Mouse (Mus musculus) intestine, embryonic 15.5 days (tissue): ENCODE data around the gene Guca1b. TPM values are rescaled to one million over a fixed set of nuclear protein-coding genes. Genes with fewer than 3 reads are reported as not detected.
A peak's percentile ranks its signal among the peaks of the same experiment; 100 is the strongest.

Source experiments
- ATAC-seq: fragments of 200-750 bp; cut with Nextera tagmentation; 2 replicates; pipeline ENCODE4 v1.8.0; 2017; ENCODE audit warnings: moderate TSS enrichment, moderate library complexity
- H3K27ac ChIP-seq: fragments of 300-500 bp; sonication (generic); 2 replicates; pipeline ENCODE4 v1.5.1; 2015; ENCODE audit warnings: mild to moderate bottlenecking, inconsistent platforms
- H3K27me3 ChIP-seq: fragments of 300-500 bp; sonication (generic); replicated peaks from 2 replicates; pipeline ENCODE4 v1.6.1; 2015; ENCODE audit warnings: inconsistent platforms
- H3K36me3 ChIP-seq: fragments of 300-500 bp; sonication (generic); 2 replicates; pipeline ENCODE4 v1.6.1; 2015; ENCODE audit warnings: inconsistent platforms
- H3K4me1 ChIP-seq: fragments of 300-500 bp; sonication (generic); replicated peaks from 2 replicates; pipeline ENCODE4 v1.6.1; 2015; ENCODE audit warnings: inconsistent platforms
- H3K4me2 ChIP-seq: fragments of 300-500 bp; sonication (generic); replicated peaks from 2 replicates; pipeline ENCODE4 v1.6.1; 2015; ENCODE audit warnings: mild to moderate bottlenecking, inconsistent platforms
- H3K4me3 ChIP-seq: fragments of 300-500 bp; sonication (generic); replicated peaks from 2 replicates; pipeline ENCODE4 v1.5.1; 2015; ENCODE audit warnings: inconsistent platforms
- H3K9ac ChIP-seq: fragments of 300-500 bp; sonication (generic); 2 replicates; pipeline ENCODE4 v1.6.1; 2015; ENCODE audit warnings: inconsistent platforms
- H3K9me3 ChIP-seq: fragments of 300-500 bp; sonication (generic); 2 replicates; pipeline ENCODE4 v1.6.1; 2016; ENCODE audit warnings: inconsistent platforms
- WGBS: fragments of 180-500 bp; shearing (Covaris S2); methylation state at CpG from one replicate; pipeline ENCODE4 v1.1.7; 2015; 5-methylcytosine and 5-hydroxymethylcytosine counted together
- polyA plus RNA-seq: library from polyadenylated mRNA; unstranded; fragments of >200 nt; fragmentation: Nextera tagmentation; extraction: Ambion mirVana; gene quantifications from 2 replicates; pipeline ENCODE4 v1.2.1, GENCODE M21; 2015

Gene Guca1b
- polyA plus RNA-seq, result 0.52 and 0.78 TPM in 2 replicates

DNA sequence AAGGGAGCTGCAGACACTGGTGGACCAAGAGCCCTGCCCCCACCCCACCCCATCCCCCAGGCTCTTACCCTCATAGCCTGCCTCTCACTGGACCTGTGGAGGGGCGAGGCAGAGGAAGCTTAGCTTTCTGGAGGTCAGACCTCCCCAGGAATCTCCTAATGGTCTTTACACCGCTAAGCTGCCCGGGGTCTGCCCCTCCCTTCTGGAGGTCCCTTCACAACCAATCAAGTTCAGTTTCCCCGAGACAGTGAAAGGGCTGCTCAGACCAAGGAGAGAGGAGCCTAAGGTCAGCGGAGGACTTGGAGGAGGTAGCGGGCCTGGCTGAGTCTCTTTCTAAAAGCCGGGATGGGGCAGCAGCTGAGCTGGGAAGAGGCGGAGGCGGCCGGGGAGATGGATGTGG, at the start of gene Guca1b:
Gene Guca1b, plus strand, starts transcription at position 249 of the 400 bp plus-strand sequence.
- Histone ChIP-seq H3K4me1 (no peaks in the 10 kb centered on the region), H3K9ac (no peak within 1 kb of the TSS), H3K36me3 (0 out of 2 replicates have a peak, but pooled peaks cover 2% of the 10 kb centered on the region), H3K4me3 (no peak within 1 kb of the TSS), H3K4me2 (no peak within 1 kb of the TSS), H3K27me3 (no peaks in the 10 kb centered on the region), H3K27ac (no peak within 1 kb of the TSS), H3K9me3 (no peaks in the 10 kb centered on the region)
- no peak for ATAC-seq
- WGBS, result 30% methylated on average over 10 of the region's 10 CpGs

DNA sequence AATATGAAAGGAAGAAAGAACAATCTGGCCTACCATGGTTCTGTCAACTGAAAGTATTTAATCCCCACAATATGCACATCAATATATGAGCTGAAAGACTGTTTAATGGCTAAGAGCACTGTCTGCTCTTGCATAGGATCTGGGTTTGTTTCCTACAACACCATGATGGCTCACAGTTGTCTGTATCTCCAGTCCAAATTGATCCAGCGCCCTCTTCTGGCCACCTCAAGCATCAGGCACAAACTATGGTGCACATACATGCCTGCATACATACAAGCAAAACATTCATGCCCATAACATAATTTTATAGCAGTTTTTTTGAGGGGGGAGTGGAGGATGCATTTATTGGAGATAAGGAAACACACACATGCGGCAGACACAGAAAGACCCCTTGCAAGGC, 42.1 kb upstream of the Guca1b start:
- Histone ChIP-seq H3K4me3 (no peak overlapping the region), H3K9ac (no peak overlapping the region), H3K9me3 (peaks cover 3% of the 10 kb centered on the region; the same call in 1 of the 2 replicates), H3K27ac (no peak overlapping the region), H3K4me2 (no peak overlapping the region), H3K4me1 (no peaks in the 10 kb centered on the region), H3K27me3 (no peaks in the 10 kb centered on the region), H3K36me3 (peaks cover 42% of the 10 kb centered on the region)
- ATAC-seq, result no peak
- 86% methylated on average over 2 of the region's 2 CpGs for WGBS

DNA sequence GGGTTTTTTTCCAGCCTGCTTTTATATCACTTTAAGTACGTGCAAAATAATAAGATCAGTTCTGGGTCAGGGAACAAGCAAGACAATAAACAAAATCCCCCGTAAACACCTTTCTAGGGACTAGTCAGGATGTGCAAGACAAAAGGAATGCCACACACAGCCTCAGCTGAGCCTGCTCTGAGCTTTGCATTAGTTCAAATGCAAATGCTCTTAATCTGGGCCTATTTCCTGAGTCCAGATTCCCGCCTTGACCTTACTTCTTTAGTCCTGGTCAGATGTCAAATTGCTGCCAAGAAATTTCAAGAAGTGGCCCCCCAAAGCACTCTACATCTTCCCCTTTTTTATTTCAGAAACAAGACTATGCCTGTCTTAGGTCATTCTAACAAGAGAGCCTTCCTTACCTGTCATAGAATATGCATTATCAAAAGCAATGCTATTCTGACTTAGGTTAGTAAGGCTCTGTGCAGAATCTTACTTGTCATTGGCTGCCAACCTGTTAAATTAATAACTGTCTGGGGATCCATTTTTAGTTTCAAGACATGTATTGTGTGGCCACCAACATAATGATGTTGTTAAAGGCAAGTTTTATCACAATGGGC, 35.4 kb upstream of the Guca1b start:
- Histone ChIP-seq H3K36me3 (peaks cover 57% of the 10 kb centered on the region), H3K4me3 (no peak overlapping the region), H3K27ac (no peak overlapping the region), H3K9me3 (peaks cover 3% of the 10 kb centered on the region; the same call in 1 of the 2 replicates), H3K9ac (no peak overlapping the region), H3K4me1 (no peaks in the 10 kb centered on the region), H3K4me2 (no peak overlapping the region), H3K27me3 (no peaks in the 10 kb centered on the region)
- 92% methylated on average over 3 of the region's 3 CpGs for WGBS
- ATAC-seq, result no peak

DNA sequence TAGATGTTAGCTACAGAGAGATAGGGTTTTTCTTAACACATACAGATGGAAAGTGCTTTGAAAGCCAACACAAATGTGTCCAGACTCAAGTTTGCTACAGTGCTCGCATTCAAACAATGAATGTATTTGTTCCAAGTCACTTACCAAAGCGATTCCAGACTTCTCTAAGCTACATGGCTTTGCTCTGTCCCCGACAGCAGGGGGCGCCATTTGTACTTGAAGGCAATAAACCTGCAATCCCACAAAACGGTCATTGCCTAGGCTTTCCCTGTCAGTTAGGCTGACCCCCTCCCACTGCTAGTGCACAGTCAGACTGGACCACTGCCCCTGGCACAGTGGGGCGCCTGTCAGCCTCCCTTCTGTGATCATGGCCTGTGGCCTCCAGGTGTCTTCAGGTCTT, 25.2 kb upstream of the Guca1b start:
- no peak overlapping the region for H3K27ac ChIP-seq
- 51% methylated on average over 6 of the region's 6 CpGs for WGBS
- no peak overlapping the region for H3K9ac ChIP-seq
- H3K27me3 ChIP-seq, result no peaks in the 10 kb centered on the region
- no peaks in the 10 kb centered on the region for H3K9me3 ChIP-seq
- no peak overlapping the region for H3K4me2 ChIP-seq
- no peak for ATAC-seq
- no peaks in the 10 kb centered on the region for H3K4me1 ChIP-seq
- peaks cover 20% of the 10 kb centered on the region for H3K36me3 ChIP-seq
- no peak overlapping the region for H3K4me3 ChIP-seq

DNA sequence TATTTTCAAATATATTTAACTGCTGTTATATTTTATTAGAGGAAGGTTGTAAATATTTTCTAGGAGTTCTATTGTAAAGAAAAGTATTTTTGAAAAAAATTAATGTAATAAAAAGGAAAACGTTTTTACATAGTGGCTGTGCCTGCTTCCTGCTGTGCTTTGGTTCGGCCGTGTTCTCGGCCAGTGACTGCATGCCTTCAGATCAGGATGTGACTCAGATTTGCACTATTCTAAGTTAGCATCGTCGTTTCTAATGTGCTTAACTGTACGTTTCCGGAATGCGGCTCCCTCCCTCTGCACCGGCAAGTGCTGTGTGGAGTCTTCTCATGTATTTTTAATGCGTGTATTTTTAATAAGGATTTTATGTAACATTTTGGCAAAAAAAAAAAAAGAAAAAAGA, 23.9 kb upstream of the Guca1b start:
- Histone ChIP-seq H3K27me3 (no peaks in the 10 kb centered on the region), H3K9ac (no peak overlapping the region), H3K9me3 (no peaks in the 10 kb centered on the region), H3K36me3 (peaks cover 15% of the 10 kb centered on the region; the same call in 1 of the 2 replicates), H3K4me3 (no peak overlapping the region), H3K27ac (no peak overlapping the region), H3K4me1 (no peaks in the 10 kb centered on the region), H3K4me2 (no peak overlapping the region)
- no peak for ATAC-seq
- WGBS, result 82% methylated on average over 11 of the region's 11 CpGs

DNA sequence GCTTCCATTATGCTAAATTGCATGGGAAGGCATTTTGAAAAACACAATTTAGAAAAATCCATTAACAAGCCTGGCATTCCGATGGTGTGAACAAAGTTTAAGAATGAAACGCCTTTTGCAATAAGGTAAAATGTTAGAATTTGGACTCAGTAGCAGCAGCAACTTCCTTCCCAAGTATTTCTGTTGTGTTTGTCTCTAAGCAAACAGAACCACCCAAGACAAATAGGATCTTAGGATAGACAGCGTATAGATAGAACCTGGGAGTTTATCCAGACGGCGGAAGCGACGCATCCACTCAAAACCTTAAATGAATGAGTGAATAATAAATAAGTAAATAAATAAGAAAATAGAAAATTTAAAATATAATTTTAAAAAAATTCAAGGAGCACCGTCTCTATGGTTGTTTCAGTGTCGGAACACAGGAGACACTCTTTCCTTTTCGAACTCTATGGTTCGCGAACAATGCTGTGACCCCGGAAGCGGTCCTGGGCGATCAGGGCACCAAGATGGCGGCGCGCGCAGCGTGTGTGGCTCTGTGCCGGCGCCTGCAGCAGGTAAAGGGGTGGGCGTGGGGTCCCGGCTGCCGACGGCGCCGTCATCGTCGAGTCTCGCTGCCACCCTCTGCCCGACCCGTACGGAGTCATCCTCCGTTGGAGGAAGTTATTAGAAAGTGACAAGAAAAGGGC, 16.6 kb upstream of the Guca1b start, which contains the start of gene Mrps10:
Gene Mrps10, plus strand, starts transcription at position 487 of the 686 bp plus-strand sequence.
- 3% methylated on average over 35 of the region's 35 CpGs for WGBS
- peak; percentile 94 for ATAC-seq
- H3K4me1 ChIP-seq, result peaks cover 10% of the 10 kb centered on the region; the same call in 1 of the 2 replicates

DNA sequence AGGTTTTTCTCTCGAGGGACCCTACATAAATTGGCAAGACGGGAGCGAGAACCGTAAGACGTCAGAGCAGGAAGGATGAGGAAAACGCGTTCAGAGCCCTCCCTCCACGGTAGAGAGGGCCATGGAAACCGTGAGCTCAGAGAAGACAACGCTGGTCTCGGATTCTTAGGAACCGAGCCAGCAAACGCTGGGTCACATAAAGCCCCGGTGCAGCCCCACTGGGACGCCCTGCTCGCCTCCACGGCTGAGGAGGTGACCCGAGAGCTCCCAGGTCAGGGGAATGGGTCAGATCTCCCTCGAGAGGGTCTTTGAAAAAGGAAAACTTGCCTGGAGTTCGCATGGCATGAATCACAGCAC, 16.1 kb upstream of the Guca1b start:
- Histone ChIP-seq H3K4me1 (peaks cover 10% of the 10 kb centered on the region; the same call in 1 of the 2 replicates), H3K4me2 (peak overlapping the region; percentile 72), H3K27me3 (no peaks in the 10 kb centered on the region), H3K36me3 (peaks cover 9% of the 10 kb centered on the region), H3K4me3 (peak overlapping the region; percentile 62), H3K9me3 (no peaks in the 10 kb centered on the region), H3K27ac (no peak overlapping the region), H3K9ac (peak overlapping the region; percentile 53)
- peak; percentile 49 for ATAC-seq
- WGBS, result 2% methylated on average over 20 of the region's 20 CpGs

More for the DNA sequence above, 16.6 kb upstream of the Guca1b start, which contains the start of gene Mrps10:
- H3K4me2 ChIP-seq, result peak within 1 kb of the TSS; percentile 72
- H3K4me3 ChIP-seq, result peak within 1 kb of the TSS; percentile 62
- H3K36me3 ChIP-seq, result peaks cover 8% of the 10 kb centered on the region
- no peaks in the 10 kb centered on the region for H3K27me3 ChIP-seq
- no peak within 1 kb of the TSS for H3K27ac ChIP-seq
- no peaks in the 10 kb centered on the region for H3K9me3 ChIP-seq
- peak within 1 kb of the TSS; percentile 53 for H3K9ac ChIP-seq

DNA sequence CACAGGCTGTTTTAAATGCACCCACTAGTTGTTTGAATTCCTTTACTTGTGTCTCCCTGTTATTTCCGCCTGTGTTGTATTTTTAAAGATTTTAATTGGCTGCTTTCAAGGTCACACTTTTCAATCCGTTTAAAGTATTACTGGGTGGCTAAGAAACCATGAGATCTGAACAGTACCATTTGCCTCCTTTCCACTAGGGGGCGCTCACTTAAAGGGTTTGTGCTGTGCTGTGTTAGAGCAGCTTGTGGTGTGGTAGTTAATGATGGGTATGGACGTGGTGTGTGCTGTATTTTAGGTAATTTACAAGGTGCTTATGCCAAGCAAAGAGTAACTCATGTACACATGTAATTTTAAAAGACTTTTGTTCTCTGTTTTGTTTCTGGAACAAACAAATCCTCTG, 13.7 kb upstream of the Guca1b start:
- Histone ChIP-seq H3K4me2 (no peak overlapping the region), H3K27me3 (no peaks in the 10 kb centered on the region), H3K27ac (no peak overlapping the region), H3K4me3 (no peak overlapping the region), H3K9ac (no peak overlapping the region), H3K4me1 (peaks cover 10% of the 10 kb centered on the region; the same call in 1 of the 2 replicates), H3K9me3 (no peaks in the 10 kb centered on the region), H3K36me3 (peaks cover 23% of the 10 kb centered on the region)
- WGBS, result 14% methylated on average over 4 of the region's 4 CpGs
- peak; percentile 73; the same call in 1 of the 2 replicates for ATAC-seq

DNA sequence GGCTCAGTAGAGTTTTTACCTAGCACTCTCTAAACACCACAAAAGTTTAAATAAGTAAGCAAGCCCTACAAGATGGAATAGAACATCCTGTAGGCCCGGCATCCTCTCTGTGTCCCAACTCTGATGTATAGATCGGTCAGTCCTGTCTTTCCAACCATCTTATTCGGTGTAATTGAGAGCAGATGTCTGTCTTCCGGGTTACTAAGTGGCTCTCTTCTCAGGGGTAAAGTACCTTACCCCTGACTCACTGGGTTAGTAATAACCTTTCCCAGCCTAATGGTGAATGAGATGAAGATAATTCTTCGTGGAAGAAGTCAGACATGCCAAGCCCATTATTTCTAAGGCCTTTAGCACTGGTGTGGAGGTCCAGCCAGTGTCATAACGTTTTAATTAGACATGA, 11.2 kb upstream of the Guca1b start:
- H3K27me3 ChIP-seq, result no peaks in the 10 kb centered on the region
- H3K36me3 ChIP-seq, result peaks cover 32% of the 10 kb centered on the region
- 85% methylated on average over 6 of the region's 6 CpGs for WGBS

DNA sequence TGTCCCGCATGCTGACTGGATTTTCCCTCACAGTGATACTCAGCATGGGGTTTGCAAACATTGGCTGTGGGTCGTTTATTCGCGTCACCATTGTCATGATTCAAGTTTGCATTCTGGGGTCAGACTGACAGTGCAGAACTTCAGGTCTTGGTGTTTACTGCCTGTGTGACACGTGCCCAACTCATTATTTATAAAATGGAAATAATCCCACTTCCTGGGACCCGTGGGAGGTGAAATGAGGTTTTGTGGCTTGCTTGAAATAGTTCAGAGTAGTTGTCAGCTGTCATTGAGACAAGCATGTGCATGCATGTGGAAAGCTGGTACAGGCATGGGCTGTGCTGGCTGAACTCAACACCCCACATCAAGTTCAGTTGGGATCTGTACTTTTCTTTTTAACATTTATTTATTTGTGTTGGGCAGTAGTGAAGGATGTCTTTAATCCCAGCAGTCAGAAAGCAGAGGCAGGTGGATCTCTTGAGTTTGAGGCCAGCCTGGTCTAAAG, 8.4 kb upstream of the Guca1b start:
- no peaks in the 10 kb centered on the region for H3K9me3 ChIP-seq
- H3K4me1 ChIP-seq, result no peaks in the 10 kb centered on the region
- H3K9ac ChIP-seq, result no peak overlapping the region
- no peak for ATAC-seq
- H3K27ac ChIP-seq, result no peak overlapping the region
- no peak overlapping the region for H3K4me2 ChIP-seq
- 85% methylated on average over 6 of the region's 6 CpGs for WGBS
- H3K27me3 ChIP-seq, result no peaks in the 10 kb centered on the region
- H3K4me3 ChIP-seq, result no peak overlapping the region
- H3K36me3 ChIP-seq, result peaks cover 43% of the 10 kb centered on the region

More for the DNA sequence above, 11.2 kb upstream of the Guca1b start:
- no peak for ATAC-seq
- H3K4me3 ChIP-seq, result no peak overlapping the region
- no peak overlapping the region for H3K27ac ChIP-seq
- H3K4me2 ChIP-seq, result no peak overlapping the region
- no peaks in the 10 kb centered on the region for H3K9me3 ChIP-seq
- H3K4me1 ChIP-seq, result peaks cover 10% of the 10 kb centered on the region; the same call in 1 of the 2 replicates
- no peak overlapping the region for H3K9ac ChIP-seq

DNA sequence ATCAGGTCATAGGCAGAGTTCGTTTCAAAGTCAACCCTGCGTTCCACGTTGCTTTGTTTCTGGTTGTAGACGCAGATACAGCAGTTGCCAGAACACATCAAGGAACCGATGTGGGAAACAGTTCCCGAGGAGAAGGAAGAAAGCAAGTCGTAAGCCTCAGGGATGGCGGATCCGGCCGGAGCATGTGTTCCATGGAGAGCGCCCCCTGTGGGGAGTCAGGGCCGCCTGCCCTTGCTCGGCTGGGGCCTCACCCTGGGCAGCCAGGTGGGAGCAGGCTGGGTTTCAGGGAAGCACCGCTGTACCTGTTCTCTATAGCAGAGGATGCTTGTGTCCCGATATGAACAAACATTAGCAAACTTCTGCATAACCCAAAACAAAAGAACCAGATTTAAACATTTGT, 7.1 kb upstream of the Guca1b start:
- H3K4me1 ChIP-seq, result no peaks in the 10 kb centered on the region
- no peak for ATAC-seq
- no peak overlapping the region for H3K9ac ChIP-seq
- no peak overlapping the region for H3K4me3 ChIP-seq
- no peaks in the 10 kb centered on the region for H3K9me3 ChIP-seq
- no peak overlapping the region for H3K27ac ChIP-seq
- H3K4me2 ChIP-seq, result no peak overlapping the region
- H3K27me3 ChIP-seq, result no peaks in the 10 kb centered on the region
- peaks cover 38% of the 10 kb centered on the region for H3K36me3 ChIP-seq
- 85% methylated on average over 15 of the region's 15 CpGs for WGBS

DNA sequence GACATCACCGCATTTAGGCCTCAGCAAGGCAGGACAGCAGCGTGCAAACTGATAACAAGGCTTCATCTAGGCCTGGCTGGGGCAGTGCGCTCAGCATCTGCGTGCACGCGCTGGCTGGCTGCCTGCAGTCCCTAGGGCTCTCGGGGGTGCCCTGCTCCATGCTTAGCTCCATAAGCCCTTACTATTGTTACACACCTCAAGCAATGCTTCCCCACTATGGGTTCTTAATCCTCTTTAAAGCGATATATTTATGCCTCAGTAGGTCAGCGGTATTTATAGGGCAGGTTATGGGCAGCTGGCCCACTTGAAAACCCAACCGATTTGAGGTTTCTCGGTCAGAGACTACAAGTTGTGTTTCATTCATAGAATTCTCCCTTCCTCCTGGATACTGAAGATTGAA, 3.3 kb upstream of the Guca1b start:
- WGBS, result 89% methylated on average over 11 of the region's 11 CpGs

More for the DNA sequence above, 3.3 kb upstream of the Guca1b start:
- Histone ChIP-seq H3K9ac (no peak overlapping the region), H3K27me3 (no peaks in the 10 kb centered on the region), H3K4me3 (no peak overlapping the region), H3K4me1 (no peaks in the 10 kb centered on the region), H3K36me3 (peaks cover 20% of the 10 kb centered on the region; the same call in 1 of the 2 replicates), H3K4me2 (no peak overlapping the region), H3K27ac (no peak overlapping the region), H3K9me3 (no peaks in the 10 kb centered on the region)
- ATAC-seq, result no peak
